Mouse (Mus musculus) midbrain, embryonic 16.5 days (tissue): Measurements from ENCODE around the gene Gm3880. TPM values are rescaled to one million over a fixed set of nuclear protein-coding genes. Genes with fewer than 3 reads are reported as not detected.
"Not testable (repeated sequence)": the region's sequence is repeated elsewhere in the genome, so short reads cannot be mapped to it uniquely, and the experiment has no call there.

ENCODE experiments used
- ATAC-seq: fragments of 200-750 bp; cut with Nextera tagmentation; 2 replicates; pipeline ENCODE4 v1.8.0; 2017; ENCODE audit warnings: moderate TSS enrichment
- H3K27ac ChIP-seq: fragments of 300-500 bp; sonication (generic); 2 replicates; pipeline ENCODE4 v1.5.1; 2014; ENCODE audit warnings: mild to moderate bottlenecking, low read length, mixed read lengths
- H3K27me3 ChIP-seq: fragments of 300-500 bp; sonication (generic); 2 replicates; pipeline ENCODE4 v1.6.1; 2014; ENCODE audit warnings: low read depth, low read length, mixed read lengths; ENCODE audit not compliant: control insufficient read depth, insufficient read depth
- H3K36me3 ChIP-seq: fragments of 300-500 bp; sonication (generic); 2 replicates; pipeline ENCODE4 v1.6.1; 2014; ENCODE audit warnings: mild to moderate bottlenecking, low read length, moderate library complexity, mixed read lengths; ENCODE audit not compliant: control insufficient read depth, insufficient read depth
- H3K4me1 ChIP-seq: fragments of 300-500 bp; sonication (generic); 2 replicates; pipeline ENCODE4 v1.6.1; 2014; ENCODE audit warnings: mild to moderate bottlenecking, low read length, mixed read lengths; ENCODE audit not compliant: control insufficient read depth, insufficient read depth
- H3K4me2 ChIP-seq: fragments of 300-500 bp; sonication (generic); 2 replicates; pipeline ENCODE4 v1.6.1; 2014; ENCODE audit warnings: mild to moderate bottlenecking, low read length, mixed read lengths
- H3K4me3 ChIP-seq: fragments of 300-500 bp; sonication (generic); 2 replicates; pipeline ENCODE4 v1.5.1; 2014; ENCODE audit warnings: low read depth, mild to moderate bottlenecking, low read length, moderate library complexity, mixed read lengths
- H3K9ac ChIP-seq: fragments of 300-500 bp; sonication (generic); 2 replicates; pipeline ENCODE4 v1.6.1; 2014; ENCODE audit warnings: low read depth, low read length, mixed read lengths
- H3K9me3 ChIP-seq: fragments of 300-500 bp; sonication (generic); replicated peaks from 2 replicates; pipeline ENCODE4 v1.6.1; 2014; ENCODE audit warnings: mild to moderate bottlenecking, low read length, mixed read lengths; ENCODE audit not compliant: control insufficient read depth, poor library complexity, severe bottlenecking
- WGBS: fragments of 180-500 bp; shearing (Covaris S2); extraction: QIAGEN DNeasy Blood & Tissue Kit; methylation state at CpG from one replicate; pipeline ENCODE4 v1.1.7; 2014; 5-methylcytosine and 5-hydroxymethylcytosine counted together
- polyA plus RNA-seq: library from polyadenylated mRNA; unstranded; fragments of >200 nt; fragmentation: Nextera tagmentation; extraction: Ambion mirVana; gene quantifications from 2 replicates; pipeline ENCODE4 v1.2.1, GENCODE M21; 2015

Gene Gm3880
- polyA plus RNA-seq, result not detected in 2 replicates

DNA sequence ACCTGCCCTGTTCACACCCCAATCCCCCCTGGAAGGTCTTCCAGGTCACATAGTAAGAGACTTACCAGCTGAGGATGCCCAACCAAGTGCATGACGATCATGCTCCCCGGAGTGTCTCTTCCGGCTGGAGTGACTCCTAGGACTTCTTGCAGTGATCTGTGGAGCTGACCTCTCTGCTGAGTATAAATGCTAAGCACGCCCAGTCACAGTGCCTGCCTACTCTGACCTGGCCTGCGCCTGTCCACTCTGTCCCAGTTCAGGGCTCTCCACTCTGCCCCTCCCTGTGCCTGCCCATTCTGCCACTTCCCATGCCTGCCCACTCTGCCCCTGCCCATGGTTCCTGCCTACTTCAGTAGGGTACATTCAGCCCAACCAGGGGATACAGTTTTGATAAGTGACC lies at the start of gene Gm3880:
Gm3880 (minus strand) TSS at position 101 of the 400 bp plus-strand sequence.
- H3K36me3 ChIP-seq, ATAC-seq, H3K4me2 ChIP-seq, H3K4me1 ChIP-seq, H3K9me3 ChIP-seq, H3K27me3 ChIP-seq, H3K4me3 ChIP-seq, H3K9ac ChIP-seq, H3K27ac ChIP-seq: not testable (repeated sequence)
- WGBS, result 85% methylated on average over 5 of the region's 5 CpGs

DNA sequence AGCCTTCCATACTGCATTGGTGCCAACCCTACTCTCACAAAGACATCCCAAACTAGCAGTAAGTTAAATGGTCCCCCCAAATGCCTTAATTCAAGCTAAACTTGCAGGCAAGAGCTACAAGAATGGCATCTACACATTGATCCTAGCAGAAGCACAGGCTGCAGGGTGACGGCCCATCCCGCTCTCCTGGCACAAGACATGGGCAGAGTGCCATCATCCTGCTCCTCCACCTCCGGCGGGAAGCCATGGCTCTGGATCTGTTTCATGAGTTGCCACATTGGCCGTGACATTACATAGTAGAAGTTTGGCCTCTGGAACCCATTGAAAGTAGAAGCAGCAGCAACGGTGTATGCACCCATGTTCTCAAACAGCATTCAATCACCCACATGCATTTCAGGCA lies 37.5 kb upstream of the Gm3880 start:
- H3K36me3 ChIP-seq, H3K4me2 ChIP-seq, ATAC-seq, H3K9ac ChIP-seq, H3K4me1 ChIP-seq, H3K27ac ChIP-seq, H3K27me3 ChIP-seq, H3K9me3 ChIP-seq, H3K4me3 ChIP-seq: not testable (repeated sequence)
- WGBS, result 91% methylated on average over 6 of the region's 6 CpGs

DNA sequence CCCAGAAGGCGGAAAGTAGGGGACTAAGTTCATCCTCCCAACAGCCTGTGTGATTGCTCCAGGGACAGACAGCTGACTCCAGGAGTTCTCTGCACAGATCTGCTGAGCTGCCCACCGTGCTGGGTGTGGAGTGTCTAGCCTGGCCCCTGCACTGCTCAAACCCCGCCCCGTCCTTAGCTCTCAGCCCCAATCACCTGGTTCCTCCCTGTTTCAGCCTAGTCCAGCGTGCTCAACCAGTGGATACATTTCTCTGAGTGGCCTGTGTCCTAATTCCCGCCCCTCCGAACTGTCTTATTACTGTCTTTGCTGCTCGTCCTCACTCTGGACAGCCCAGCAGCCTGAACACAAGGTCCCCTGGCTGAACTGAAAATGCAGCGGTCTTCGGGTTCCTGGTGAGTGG lies 20.8 kb upstream of the Gm3880 start, which contains the start of the genes Gm9112 and Dmrtc1b:
Gm9112 (minus strand) TSS at position 101 of the 400 bp plus-strand sequence.
Dmrtc1b (plus strand) TSS at position 331 of the 400 bp plus-strand sequence.
- not testable (repeated sequence) for H3K9ac ChIP-seq, H3K4me1 ChIP-seq, ATAC-seq, H3K36me3 ChIP-seq, H3K27ac ChIP-seq, H3K9me3 ChIP-seq, H3K4me3 ChIP-seq, H3K27me3 ChIP-seq, H3K4me2 ChIP-seq
- 85% methylated on average over 6 of the region's 10 CpGs for WGBS

DNA sequence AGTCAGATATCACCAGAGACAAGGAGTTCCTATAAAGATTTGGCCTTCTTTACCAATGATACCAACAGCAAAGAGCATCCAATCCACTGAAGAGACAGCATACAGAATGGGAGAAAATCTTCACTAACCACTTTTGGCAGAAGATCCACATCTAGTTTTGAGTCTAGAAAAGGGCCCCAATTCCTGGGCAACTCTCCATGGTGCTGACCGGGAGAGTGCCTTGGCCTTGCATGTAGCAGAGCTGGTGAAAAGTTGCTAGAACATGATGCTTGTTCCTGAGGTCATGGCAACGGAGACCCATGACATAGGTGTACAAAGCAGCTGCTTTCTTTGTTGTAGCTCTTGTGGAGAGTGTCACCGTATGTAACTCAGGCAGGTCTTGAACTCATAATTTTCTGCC lies 13.9 kb upstream of the Gm3880 start:
- H3K27ac ChIP-seq, H3K4me3 ChIP-seq, H3K36me3 ChIP-seq, H3K27me3 ChIP-seq, H3K9ac ChIP-seq, H3K4me1 ChIP-seq, H3K4me2 ChIP-seq, H3K9me3 ChIP-seq, ATAC-seq: not testable (repeated sequence)
- WGBS, result 74% methylated on average over 3 of the region's 3 CpGs

DNA sequence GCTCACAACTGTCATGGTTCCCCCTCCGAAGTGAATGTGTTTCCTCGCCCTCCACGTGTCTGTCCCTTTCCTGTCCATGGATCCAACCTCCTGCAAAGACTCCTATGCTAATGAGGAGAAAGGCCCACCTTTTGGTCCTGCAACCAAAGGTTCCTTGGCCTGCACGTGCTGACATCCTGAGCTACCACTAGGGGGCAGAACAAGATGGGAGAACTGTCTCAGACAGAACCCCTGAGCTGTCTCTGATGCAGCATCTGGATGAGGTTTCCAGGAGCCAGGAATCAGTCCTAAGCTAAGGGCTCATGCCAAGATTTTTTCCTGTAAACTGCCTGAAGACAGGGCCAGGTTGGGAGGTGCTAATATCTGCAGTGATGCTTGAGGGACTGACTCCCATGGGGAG lies 2.5 kb upstream of the Gm3880 start:
- not testable (repeated sequence) for H3K27me3 ChIP-seq, H3K27ac ChIP-seq, H3K4me2 ChIP-seq, H3K9ac ChIP-seq, ATAC-seq, H3K4me1 ChIP-seq, H3K36me3 ChIP-seq, H3K9me3 ChIP-seq, H3K4me3 ChIP-seq
- WGBS, result 12% methylated on average over 3 of the region's 4 CpGs

DNA sequence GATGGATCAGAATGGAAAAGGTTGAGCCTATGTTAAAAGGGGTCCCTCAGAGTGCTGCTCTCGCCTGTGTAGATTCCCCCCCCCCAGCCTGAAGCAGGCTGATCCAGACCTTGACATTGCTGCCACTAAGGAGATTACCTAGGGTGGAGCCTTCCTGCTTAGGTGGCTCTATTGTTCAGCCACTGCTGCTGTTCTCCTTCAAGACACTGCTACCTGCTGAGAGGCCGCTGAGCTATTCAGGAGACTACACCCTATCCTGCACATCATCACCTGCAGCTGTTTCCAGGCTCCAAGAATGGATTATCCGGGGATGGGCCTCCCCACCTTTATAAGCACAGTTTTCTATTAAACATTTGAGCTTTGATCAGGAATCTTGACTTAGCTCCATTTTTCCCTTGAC lies 2.1 kb downstream of the Gm3880 start:
- H3K36me3 ChIP-seq, H3K4me3 ChIP-seq, H3K27ac ChIP-seq, H3K27me3 ChIP-seq, H3K9ac ChIP-seq, ATAC-seq, H3K9me3 ChIP-seq, H3K4me2 ChIP-seq, H3K4me1 ChIP-seq: not testable (repeated sequence)
- WGBS, result 39% methylated on average over 3 of the region's 3 CpGs

DNA sequence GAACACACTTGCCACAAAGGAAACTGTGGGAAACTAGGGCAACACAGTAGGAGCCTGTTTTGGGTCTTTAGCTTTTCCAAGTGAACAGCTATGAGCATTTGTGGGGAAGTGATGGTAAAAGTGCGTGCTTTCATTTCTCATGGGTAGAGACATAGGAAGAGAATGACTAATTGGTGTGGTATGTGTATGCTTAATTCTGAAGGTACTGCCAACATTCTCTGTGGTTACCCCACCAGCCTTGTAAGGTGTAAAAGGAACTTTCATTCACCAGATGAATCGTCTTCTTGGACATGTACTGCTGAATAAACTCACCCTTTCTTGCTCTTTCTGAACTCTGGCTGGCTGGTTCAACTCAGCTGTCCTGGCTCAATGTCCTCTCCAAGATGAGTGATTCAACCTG lies 20.1 kb downstream of the Gm3880 start:
- no peak overlapping the region for H3K27ac ChIP-seq
- H3K4me3 ChIP-seq, result no peak overlapping the region
- H3K9ac ChIP-seq, result no peak overlapping the region
- no peaks in the 10 kb centered on the region for H3K36me3 ChIP-seq
- H3K9me3 ChIP-seq, result no peaks in the 10 kb centered on the region
- no peaks in the 10 kb centered on the region for H3K27me3 ChIP-seq
- ATAC-seq, result no peak
- no peaks in the 10 kb centered on the region for H3K4me1 ChIP-seq
- no peak overlapping the region for H3K4me2 ChIP-seq
- 88% methylated on average over 2 of the region's 2 CpGs for WGBS

DNA sequence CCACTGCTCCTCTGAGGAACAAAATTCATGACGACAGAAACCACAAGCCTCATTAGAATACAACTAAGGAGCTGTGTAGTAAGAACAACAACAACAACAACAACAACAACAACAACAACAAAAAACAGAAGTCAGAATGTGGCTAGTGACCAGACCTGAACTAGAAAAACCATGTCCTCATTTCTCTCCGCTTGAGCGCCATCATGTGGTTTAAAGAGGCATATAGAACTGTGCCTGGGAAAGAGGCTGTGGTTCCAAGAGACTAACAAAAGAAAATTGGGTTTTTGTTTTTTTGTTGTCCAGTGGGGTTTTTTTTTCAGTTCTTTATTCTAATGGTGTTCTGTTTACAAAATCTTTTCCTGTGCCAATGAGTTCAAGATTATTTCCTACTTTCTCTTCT lies 26.1 kb downstream of the Gm3880 start:
- H3K4me3 ChIP-seq, result no peak overlapping the region
- H3K4me2 ChIP-seq, result no peak overlapping the region

DNA sequence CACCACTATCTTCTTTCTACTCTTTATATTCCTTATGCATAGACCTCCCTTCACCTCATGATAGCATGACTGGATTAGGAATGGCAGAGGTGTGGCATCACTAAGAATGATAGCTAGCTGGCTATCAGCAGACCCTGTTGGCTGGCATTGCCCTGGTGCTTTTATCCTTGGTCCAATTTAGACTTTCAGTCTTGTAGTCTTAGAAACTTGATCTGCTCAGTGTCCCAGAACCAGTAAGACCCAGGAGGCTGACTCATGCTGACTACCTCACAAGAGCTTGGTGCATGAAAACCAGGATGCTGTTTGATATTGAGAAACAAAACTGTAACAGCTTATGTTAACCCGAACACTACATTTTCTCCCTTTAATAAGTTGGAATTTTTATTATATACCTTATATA lies 41.1 kb downstream of the Gm3880 start:
- Histone ChIP-seq H3K36me3 (no peaks in the 10 kb centered on the region), H3K4me3 (no peak overlapping the region), H3K9ac (no peak overlapping the region), H3K9me3 (no peaks in the 10 kb centered on the region), H3K27me3 (peaks cover 9% of the 10 kb centered on the region; the same call in 1 of the 2 replicates), H3K27ac (no peak overlapping the region), H3K4me1 (no peaks in the 10 kb centered on the region), H3K4me2 (no peak overlapping the region)
- 97% methylated on average over 1 of the region's 1 CpGs for WGBS
- ATAC-seq, result no peak

More for the DNA sequence above, 26.1 kb downstream of the Gm3880 start:
- Histone ChIP-seq H3K9ac (no peak overlapping the region), H3K9me3 (no peaks in the 10 kb centered on the region), H3K4me1 (no peaks in the 10 kb centered on the region), H3K36me3 (no peaks in the 10 kb centered on the region), H3K27me3 (no peaks in the 10 kb centered on the region), H3K27ac (no peak overlapping the region)
- ATAC-seq, result no peak
- WGBS, result 16% methylated on average over 3 of the region's 3 CpGs
